Mouse (Mus musculus) embryonic facial prominence, embryonic 14.5 days (tissue): Measurements from ENCODE around the gene Pde10a. TPM values are rescaled to one million over a fixed set of nuclear protein-coding genes. Genes with fewer than 3 reads are reported as not detected.

Source experiments
- ATAC-seq: fragments of 200-750 bp; cut with Nextera tagmentation; 2 replicates; pipeline ENCODE4 v1.8.0; 2017; ENCODE audit warnings: low read depth, moderate number of reproducible peaks, moderate TSS enrichment
- DNase-seq: peaks from one replicate; pipeline ENCODE4 v3.0.0-alpha.2; 2015; ENCODE audit warnings: low spot score
- H3K27ac ChIP-seq: fragments of 300-500 bp; sonication (generic); replicated peaks from 2 replicates; pipeline ENCODE4 v1.5.1; 2014; ENCODE audit warnings: low read depth, mild to moderate bottlenecking, low read length, moderate library complexity
- H3K27me3 ChIP-seq: fragments of 300-500 bp; sonication (generic); replicated peaks from 2 replicates; pipeline ENCODE4 v1.6.1; 2014; ENCODE audit warnings: low read length; ENCODE audit not compliant: control insufficient read depth, insufficient read depth
- H3K36me3 ChIP-seq: fragments of 300-500 bp; sonication (generic); 2 replicates; pipeline ENCODE4 v1.6.1; 2014; ENCODE audit warnings: low read length, mixed read lengths; ENCODE audit not compliant: control insufficient read depth, insufficient read depth
- H3K4me1 ChIP-seq: fragments of 300-500 bp; sonication (generic); 2 replicates; pipeline ENCODE4 v1.6.1; 2014; ENCODE audit warnings: antibody characterized with exemption, low read length; ENCODE audit not compliant: control insufficient read depth, insufficient read depth
- H3K4me2 ChIP-seq: fragments of 300-500 bp; sonication (generic); 2 replicates; pipeline ENCODE4 v1.6.1; 2014; ENCODE audit warnings: low read depth, mild to moderate bottlenecking, low read length, moderate library complexity, mixed read lengths
- H3K4me3 ChIP-seq: fragments of 300-500 bp; sonication (generic); 2 replicates; pipeline ENCODE4 v1.5.1; 2014; ENCODE audit warnings: low read depth, mild to moderate bottlenecking, low read length
- H3K9ac ChIP-seq: fragments of 300-500 bp; sonication (generic); 2 replicates; pipeline ENCODE4 v1.6.1; 2014; ENCODE audit warnings: low read depth, mild to moderate bottlenecking, low read length, moderate library complexity, mixed read lengths
- H3K9me3 ChIP-seq: fragments of 300-500 bp; sonication (generic); 2 replicates; pipeline ENCODE4 v1.6.1; 2016; ENCODE audit warnings: low read length; ENCODE audit not compliant: control insufficient read depth
- WGBS: fragments of 180-500 bp; shearing (Covaris S2); extraction: QIAGEN DNeasy Blood & Tissue Kit; methylation state at CpG from one replicate; pipeline ENCODE4 v1.1.7; 2014; 5-methylcytosine and 5-hydroxymethylcytosine counted together
- polyA plus RNA-seq: library from polyadenylated mRNA; unstranded; fragments of >200 nt; fragmentation: Nextera tagmentation; extraction: Ambion mirVana; gene quantifications from 2 replicates; pipeline ENCODE4 v1.2.1, GENCODE M21; 2014

The Pde10a gene
- polyA plus RNA-seq, 1 experiment from 2014 or later: 2.3 TPM

- no peaks in the 10 kb centered on the region for H3K27me3 ChIP-seq
- no peak for ATAC-seq
- H3K9ac ChIP-seq: no peak overlapping the region
- no peaks in the 10 kb centered on the region for H3K4me1 ChIP-seq
- no peaks in the 10 kb centered on the region for H3K9me3 ChIP-seq
- no peaks in the 10 kb centered on the region for H3K36me3 ChIP-seq
- WGBS: 63% methylated on average over 6 of the region's 6 CpGs
- no peak for DNase-seq
- no peak overlapping the region for H3K4me2 ChIP-seq
- H3K27ac ChIP-seq: no peak overlapping the region
- H3K4me3 ChIP-seq: no peak overlapping the region
These were observed 211.1 kb downstream of the Pde10a start for GRCm38 (mm10) chr17:8736259-8736658.

- Histone ChIP-seq H3K9ac (no peak overlapping the region), H3K27ac (no peak overlapping the region), H3K9me3 (no peaks in the 10 kb centered on the region), H3K4me1 (no peaks in the 10 kb centered on the region), H3K4me3 (no peak overlapping the region), H3K27me3 (no peaks in the 10 kb centered on the region), H3K36me3 (no peaks in the 10 kb centered on the region), H3K4me2 (no peak overlapping the region)
- 90% methylated on average over 3 of the region's 3 CpGs for WGBS
- DNase-seq (no peak), ATAC-seq (no peak)
These were observed 217.6 kb downstream of the Pde10a start for GRCm38 (mm10) chr17:8742772-8743171.

- Histone ChIP-seq H3K9ac (no peak overlapping the region), H3K4me1 (no peaks in the 10 kb centered on the region), H3K9me3 (no peaks in the 10 kb centered on the region), H3K27me3 (no peaks in the 10 kb centered on the region), H3K27ac (no peak overlapping the region), H3K4me3 (no peak overlapping the region), H3K36me3 (no peaks in the 10 kb centered on the region), H3K4me2 (no peak overlapping the region)
- DNase-seq: no peak
- 55% methylated on average over 1 of the region's 1 CpGs for WGBS
- no peak for ATAC-seq
These were observed 220.2 kb downstream of the Pde10a start for GRCm38 (mm10) chr17:8745334-8745733.

- Histone ChIP-seq H3K36me3 (no peaks in the 10 kb centered on the region), H3K4me1 (no peaks in the 10 kb centered on the region), H3K9me3 (no peaks in the 10 kb centered on the region), H3K27ac (no peak overlapping the region), H3K4me3 (no peak overlapping the region), H3K27me3 (no peaks in the 10 kb centered on the region), H3K4me2 (no peak overlapping the region), H3K9ac (no peak overlapping the region)
- DNase-seq: no peak
- 79% methylated on average over 4 of the region's 4 CpGs for WGBS
- ATAC-seq: no peak
These were observed 224.3 kb downstream of the Pde10a start for GRCm38 (mm10) chr17:8749426-8749825.

GRCm38 (mm10) chr17:8757576-8757975, 232.4 kb downstream of the Pde10a start:
- Histone ChIP-seq H3K27me3 (no peaks in the 10 kb centered on the region), H3K4me1 (no peaks in the 10 kb centered on the region), H3K36me3 (no peaks in the 10 kb centered on the region), H3K27ac (no peak overlapping the region), H3K9ac (no peak overlapping the region), H3K9me3 (no peaks in the 10 kb centered on the region), H3K4me3 (no peak overlapping the region), H3K4me2 (no peak overlapping the region)
- no peak for DNase-seq
- WGBS: 92% methylated on average over 5 of the region's 5 CpGs
- no peak for ATAC-seq

GRCm38 (mm10) chr17:8763248-8763647, 238.1 kb downstream of the Pde10a start:
- Histone ChIP-seq H3K36me3 (no peaks in the 10 kb centered on the region), H3K9ac (no peak overlapping the region), H3K4me1 (no peaks in the 10 kb centered on the region), H3K27me3 (no peaks in the 10 kb centered on the region), H3K27ac (no peak overlapping the region), H3K4me2 (no peak overlapping the region), H3K4me3 (no peak overlapping the region), H3K9me3 (no peaks in the 10 kb centered on the region)
- WGBS: 21% methylated on average over 1 of the region's 1 CpGs
- DNase-seq (peak; percentile 33), ATAC-seq (no peak)

GRCm38 (mm10) chr17:8765987-8766576, 240.9 kb downstream of the Pde10a start:
- Histone ChIP-seq H3K9me3 (peaks cover 9% of the 10 kb centered on the region; the same call in 1 of the 2 replicates), H3K4me1 (no peaks in the 10 kb centered on the region)

GRCm38 (mm10) chr17:8769155-8769554, 244.0 kb downstream of the Pde10a start:
- ATAC-seq: no peak
- Histone ChIP-seq H3K4me1 (no peaks in the 10 kb centered on the region), H3K27me3 (no peaks in the 10 kb centered on the region), H3K4me3 (no peak overlapping the region), H3K27ac (no peak overlapping the region), H3K9me3 (peaks cover 9% of the 10 kb centered on the region; the same call in 1 of the 2 replicates), H3K9ac (no peak overlapping the region), H3K36me3 (no peaks in the 10 kb centered on the region), H3K4me2 (no peak overlapping the region)
- DNase-seq: no peak
- 82% methylated on average over 1 of the region's 1 CpGs for WGBS

More at GRCm38 (mm10) chr17:8765987-8766576, 240.9 kb downstream of the Pde10a start:
- Histone ChIP-seq H3K27me3 (no peaks in the 10 kb centered on the region), H3K27ac (no peak overlapping the region), H3K4me2 (no peak overlapping the region), H3K36me3 (no peaks in the 10 kb centered on the region), H3K9ac (no peak overlapping the region), H3K4me3 (no peak overlapping the region)
- WGBS: 81% methylated on average over 5 of the region's 5 CpGs
- no peak for DNase-seq
- ATAC-seq: no peak

GRCm38 (mm10) chr17:8773391-8773790, 248.2 kb downstream of the Pde10a start:
- H3K9me3 ChIP-seq: peaks cover 9% of the 10 kb centered on the region; the same call in 1 of the 2 replicates
- no peak for DNase-seq
- no peaks in the 10 kb centered on the region for H3K36me3 ChIP-seq
- H3K4me2 ChIP-seq: no peak overlapping the region
- H3K4me1 ChIP-seq: no peaks in the 10 kb centered on the region
- no peak overlapping the region for H3K4me3 ChIP-seq
- H3K9ac ChIP-seq: no peak overlapping the region
- no peak for ATAC-seq
- H3K27ac ChIP-seq: no peak overlapping the region
- H3K27me3 ChIP-seq: no peaks in the 10 kb centered on the region
- 75% methylated on average over 6 of the region's 6 CpGs for WGBS
